Mouse (Mus musculus) limb, embryonic 11.5 days (tissue): ENCODE data around the gene Tubgcp6. TPM values are rescaled to one million over a fixed set of nuclear protein-coding genes. Genes with fewer than 3 reads are reported as not detected.

Experiments
- ATAC-seq: fragments of 200-750 bp; cut with Nextera tagmentation; 2 replicates; pipeline ENCODE4 v1.8.0; 2017; ENCODE audit warnings: low read depth; ENCODE audit not compliant: insufficient number of reproducible peaks, low FRiP score, low TSS enrichment
- DNase-seq: peaks from one replicate; pipeline ENCODE4 v3.0.0-alpha.2; 2015; ENCODE audit warnings: low spot score
- H3K27ac ChIP-seq: fragments of 300-500 bp; sonication (generic); replicated peaks from 2 replicates; pipeline ENCODE4 v1.5.1; 2014; ENCODE audit warnings: low read depth, mild to moderate bottlenecking, low read length
- H3K27me3 ChIP-seq: fragments of 300-500 bp; sonication (generic); 2 replicates; pipeline ENCODE4 v1.6.1; 2014; ENCODE audit warnings: mild to moderate bottlenecking, low read length, mixed read lengths; ENCODE audit not compliant: control insufficient read depth, insufficient read depth
- H3K36me3 ChIP-seq: fragments of 300-500 bp; sonication (generic); 2 replicates; pipeline ENCODE4 v1.6.1; 2014; ENCODE audit warnings: mild to moderate bottlenecking, low read length, moderate library complexity, mixed read lengths; ENCODE audit not compliant: control insufficient read depth, insufficient read depth
- H3K4me1 ChIP-seq: fragments of 300-500 bp; sonication (generic); 2 replicates; pipeline ENCODE4 v1.6.1; 2014; ENCODE audit warnings: low read length, mixed read lengths; ENCODE audit not compliant: control insufficient read depth, insufficient read depth
- H3K4me2 ChIP-seq: fragments of 300-500 bp; sonication (generic); 2 replicates; pipeline ENCODE4 v1.6.1; 2014; ENCODE audit warnings: low read depth, mild to moderate bottlenecking, moderate library complexity; ENCODE audit not compliant: severe bottlenecking
- H3K4me3 ChIP-seq: fragments of 300-500 bp; sonication (generic); 2 replicates; pipeline ENCODE4 v1.5.1; 2014; ENCODE audit warnings: low read depth, low read length
- H3K9ac ChIP-seq: fragments of 300-500 bp; sonication (generic); 2 replicates; pipeline ENCODE4 v1.6.1; 2014; ENCODE audit warnings: mild to moderate bottlenecking, low read length
- H3K9me3 ChIP-seq: fragments of 300-500 bp; sonication (generic); 2 replicates; pipeline ENCODE4 v1.6.1; 2016; ENCODE audit warnings: low read length; ENCODE audit not compliant: control insufficient read depth
- WGBS: fragments of 180-500 bp; shearing (Covaris S2); extraction: QIAGEN DNeasy Blood & Tissue Kit; methylation state at CpG from one replicate; pipeline ENCODE4 v1.1.7; 2014; 5-methylcytosine and 5-hydroxymethylcytosine counted together
- polyA plus RNA-seq: library from polyadenylated mRNA; unstranded; fragments of >200 nt; fragmentation: Nextera tagmentation; extraction: Ambion mirVana; gene quantifications from 2 replicates; pipeline ENCODE4 v1.2.1, GENCODE M21; 2014

Tubgcp6 gene
- polyA plus RNA-seq, 1 experiment from 2014 or later = 22.6 TPM

GRCm38 (mm10) chr15:89063001-89063400 lies 59.9 kb downstream of the Tubgcp6 start:
- 66% methylated on average over 7 of the region's 7 CpGs for WGBS
- DNase-seq (no peak), ATAC-seq (no peak)
- no peak overlapping the region for H3K9ac ChIP-seq
- H3K9me3 ChIP-seq = no peaks in the 10 kb centered on the region
- H3K27ac ChIP-seq = no peak overlapping the region
- no peak overlapping the region for H3K4me2 ChIP-seq
- H3K4me3 ChIP-seq = no peak overlapping the region
- H3K4me1 ChIP-seq = no peaks in the 10 kb centered on the region
- peaks cover 61% of the 10 kb centered on the region for H3K27me3 ChIP-seq
- H3K36me3 ChIP-seq = no peaks in the 10 kb centered on the region; the same call in 1 of the 2 replicates

GRCm38 (mm10) chr15:89062518-89062910 lies 60.4 kb downstream of the Tubgcp6 start:
- no peak for DNase-seq
- H3K27me3 ChIP-seq = peaks cover 59% of the 10 kb centered on the region
- WGBS = 89% methylated on average over 5 of the region's 5 CpGs

GRCm38 (mm10) chr15:89061761-89062517 lies 61.0 kb downstream of the Tubgcp6 start:
- Histone ChIP-seq H3K27ac (no peak overlapping the region), H3K9ac (no peak overlapping the region), H3K27me3 (peaks cover 54% of the 10 kb centered on the region), H3K9me3 (no peaks in the 10 kb centered on the region), H3K36me3 (no peaks in the 10 kb centered on the region), H3K4me1 (no peaks in the 10 kb centered on the region), H3K4me2 (no peak overlapping the region), H3K4me3 (no peak overlapping the region)
- no peak for ATAC-seq
- DNase-seq = no peak
- 88% methylated on average over 6 of the region's 6 CpGs for WGBS

More at GRCm38 (mm10) chr15:89062518-89062910, 60.4 kb downstream of the Tubgcp6 start:
- no peaks in the 10 kb centered on the region for H3K9me3 ChIP-seq
- H3K4me2 ChIP-seq = no peak overlapping the region
- no peak overlapping the region for H3K9ac ChIP-seq
- no peaks in the 10 kb centered on the region for H3K36me3 ChIP-seq
- no peak for ATAC-seq
- H3K4me1 ChIP-seq = no peaks in the 10 kb centered on the region
- no peak overlapping the region for H3K27ac ChIP-seq
- H3K4me3 ChIP-seq = no peak overlapping the region

DNA sequence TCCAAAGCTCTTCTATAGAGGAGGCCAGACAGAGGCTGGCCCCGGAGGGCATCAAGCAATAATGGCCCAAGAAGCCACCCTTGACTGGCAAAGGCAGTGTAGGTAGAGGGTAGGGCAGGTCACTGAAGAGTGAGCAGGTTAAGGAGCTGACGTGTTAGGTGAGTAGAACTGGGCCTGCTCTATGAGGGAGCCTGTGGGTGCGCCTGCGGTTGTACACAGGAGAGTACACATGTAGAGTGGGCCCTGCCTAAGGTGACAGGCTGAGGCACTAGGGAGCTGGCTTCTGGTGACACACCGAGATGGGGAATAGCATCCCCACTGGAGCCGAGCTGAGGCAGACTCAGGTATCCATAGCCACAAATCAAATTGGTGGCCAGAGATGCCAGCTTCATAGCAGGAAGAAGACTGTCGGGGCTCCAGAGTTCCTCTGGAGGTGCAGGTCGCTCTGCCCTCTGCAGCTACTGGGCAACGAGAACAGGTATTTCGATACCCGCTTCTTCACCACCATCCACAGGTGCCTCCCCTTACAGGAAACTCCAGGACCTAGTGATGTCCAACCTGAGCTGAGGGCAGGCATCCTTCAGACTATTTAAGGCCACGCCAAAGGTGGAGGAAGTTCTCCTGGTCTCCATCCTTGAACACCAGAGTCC lies 62.0 kb downstream of the Tubgcp6 start:
- no peak overlapping the region for H3K4me2 ChIP-seq
- H3K27ac ChIP-seq = no peak overlapping the region
- DNase-seq (no peak), ATAC-seq (no peak)
- no peaks in the 10 kb centered on the region for H3K4me1 ChIP-seq
- H3K9me3 ChIP-seq = no peaks in the 10 kb centered on the region
- WGBS = 89% methylated on average over 12 of the region's 12 CpGs
- peaks cover 45% of the 10 kb centered on the region for H3K27me3 ChIP-seq
- no peak overlapping the region; the same call in 1 of the 2 replicates for H3K9ac ChIP-seq
- no peak overlapping the region for H3K4me3 ChIP-seq
- H3K36me3 ChIP-seq = no peaks in the 10 kb centered on the region

GRCm38 (mm10) chr15:89060032-89060681 lies 62.8 kb downstream of the Tubgcp6 start:
- Histone ChIP-seq H3K36me3 (no peaks in the 10 kb centered on the region), H3K9ac (peak overlapping the region; percentile 65), H3K27me3 (peaks cover 39% of the 10 kb centered on the region), H3K4me2 (peak overlapping the region; percentile 96), H3K4me1 (no peaks in the 10 kb centered on the region), H3K9me3 (no peaks in the 10 kb centered on the region), H3K27ac (no peak overlapping the region), H3K4me3 (peak overlapping the region; percentile 57)
- DNase-seq = peak; percentile 60
- 1% methylated on average over 36 of the region's 48 CpGs for WGBS
- ATAC-seq = no peak; the same call in none of the 2 replicates

DNA sequence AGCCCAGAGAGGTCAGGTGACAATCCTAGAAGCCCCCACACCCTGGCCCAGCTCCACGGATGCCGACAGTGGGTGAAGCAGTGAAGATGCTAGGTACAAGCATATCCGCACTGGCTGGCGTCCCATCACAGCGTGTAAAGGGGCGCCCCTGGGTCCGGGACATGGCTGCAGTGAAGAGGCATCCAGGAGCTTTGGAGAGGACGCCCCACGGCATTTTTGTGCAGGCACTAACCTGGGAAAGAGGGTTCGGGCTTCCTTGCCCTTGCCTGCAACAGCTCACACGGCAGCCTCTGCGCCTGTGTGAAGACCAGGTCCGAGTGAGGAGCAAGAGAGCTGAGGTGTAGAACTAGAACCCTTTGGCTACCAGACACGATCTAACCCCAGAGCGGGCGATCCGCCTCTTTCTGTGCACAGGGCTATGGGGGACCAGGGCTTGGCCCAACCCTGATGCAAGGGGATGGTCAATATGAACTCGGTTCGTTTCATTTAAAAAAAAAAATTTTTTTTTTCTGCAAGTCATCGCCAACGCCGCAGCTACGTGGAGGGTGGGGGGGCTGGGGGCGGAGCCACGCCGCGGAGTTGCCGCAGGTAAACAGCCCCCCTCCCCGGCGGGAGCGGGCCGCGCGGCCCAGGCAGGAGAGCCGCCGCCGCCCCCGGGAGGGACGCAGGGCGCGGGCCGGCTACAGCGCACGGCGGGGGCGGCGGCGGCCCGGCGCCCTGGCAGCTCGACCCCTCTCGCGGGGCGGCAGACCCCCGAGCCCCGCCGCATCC lies 63.6 kb downstream of the Tubgcp6 start, which contains the start of gene Panx2:
Gene Panx2, plus strand, starts transcription at position 574 of the 771 bp plus-strand sequence.
- DNase-seq = peak; percentile 52
- H3K9me3 ChIP-seq = no peaks in the 10 kb centered on the region
- H3K36me3 ChIP-seq = no peaks in the 10 kb centered on the region
- peak within 1 kb of the TSS; percentile 57 for H3K4me3 ChIP-seq
- WGBS = 2% methylated on average over 37 of the region's 57 CpGs
- H3K4me2 ChIP-seq = peak within 1 kb of the TSS; percentile 96
- H3K27me3 ChIP-seq = peaks cover 39% of the 10 kb centered on the region
- no peak within 1 kb of the TSS for H3K27ac ChIP-seq
- H3K9ac ChIP-seq = peak within 1 kb of the TSS; percentile 65
- no peaks in the 10 kb centered on the region for H3K4me1 ChIP-seq
- no peak for ATAC-seq

- Histone ChIP-seq H3K9ac (no peak overlapping the region), H3K4me1 (no peaks in the 10 kb centered on the region), H3K9me3 (no peaks in the 10 kb centered on the region), H3K4me2 (no peak overlapping the region; the same call in 1 of the 2 replicates), H3K4me3 (peak overlapping the region; percentile 57; the same call in 1 of the 2 replicates), H3K36me3 (no peaks in the 10 kb centered on the region), H3K27me3 (peaks cover 39% of the 10 kb centered on the region), H3K27ac (no peak overlapping the region)
- 25% methylated on average over 6 of the region's 6 CpGs for WGBS
- DNase-seq (no peak), ATAC-seq (no peak)
Measured at GRCm38 (mm10) chr15:89058736-89059135, 64.2 kb downstream of the Tubgcp6 start.

- Histone ChIP-seq H3K27ac (no peak overlapping the region), H3K9me3 (no peaks in the 10 kb centered on the region), H3K4me2 (no peak overlapping the region), H3K36me3 (no peaks in the 10 kb centered on the region), H3K4me3 (no peak overlapping the region), H3K27me3 (peaks cover 17% of the 10 kb centered on the region; the same call in 1 of the 2 replicates), H3K9ac (no peak overlapping the region), H3K4me1 (no peaks in the 10 kb centered on the region)
- DNase-seq (no peak), ATAC-seq (no peak)
- WGBS = 88% methylated on average over 7 of the region's 7 CpGs
Measured at GRCm38 (mm10) chr15:89054666-89055065, 68.2 kb downstream of the Tubgcp6 start.
